Mouse (Mus musculus) lung, adult 2 months (tissue): ENCODE results near the gene Arid5b. TPM values are rescaled to one million over a fixed set of nuclear protein-coding genes. Genes with fewer than 3 reads are reported as not detected.
A peak's percentile ranks its signal among the peaks of the same experiment; 100 is the strongest.

Source experiments
- DNase-seq: peaks from one replicate; pipeline ENCODE4 v3.0.0; 2022
- H3K4me1 ChIP-seq: fragments of 200-500 bp; 2 replicates; pipeline ENCODE4 v1.6.1; 2011; ENCODE audit warnings: low read length; ENCODE audit not compliant: control insufficient read depth, insufficient read depth
- H3K4me3 ChIP-seq: fragments of 200-500 bp; replicated peaks from 2 replicates; pipeline ENCODE3; 2011; ENCODE audit warnings: low read depth, mild to moderate bottlenecking, control low read depth, low read length; ENCODE audit errors: extremely low read depth
- CTCF ChIP-seq: fragments of 200-500 bp; IDR thresholded peaks from 2 replicates; pipeline ENCODE4 v1.5.1; 2011; ENCODE audit warnings: mild to moderate bottlenecking, low read length, control low read depth; ENCODE audit not compliant: insufficient read depth
- POLR2A ChIP-seq: fragments of 200-500 bp; IDR thresholded peaks from 2 replicates; pipeline ENCODE4 v1.6.1; 2011; ENCODE audit warnings: low read depth, mild to moderate bottlenecking, control low read depth, low read length, borderline replicate concordance; ENCODE audit errors: extremely low read depth
- WGBS: fragments of 180-500 bp; shearing (Covaris S2); methylation state at CpG from one replicate; pipeline ENCODE4 v1.1.7; 2018; 5-methylcytosine and 5-hydroxymethylcytosine counted together
- polyA plus RNA-seq: library from polyadenylated mRNA; depleted of rRNA; stranded (reverse); fragments of >200 nt; gene quantifications from 2 replicates; pipeline ENCODE4 v1.2.3, GENCODE M21; 2012

Gene Arid5b
- polyA plus RNA-seq, 1 experiment, result 20.1 TPM

DNA sequence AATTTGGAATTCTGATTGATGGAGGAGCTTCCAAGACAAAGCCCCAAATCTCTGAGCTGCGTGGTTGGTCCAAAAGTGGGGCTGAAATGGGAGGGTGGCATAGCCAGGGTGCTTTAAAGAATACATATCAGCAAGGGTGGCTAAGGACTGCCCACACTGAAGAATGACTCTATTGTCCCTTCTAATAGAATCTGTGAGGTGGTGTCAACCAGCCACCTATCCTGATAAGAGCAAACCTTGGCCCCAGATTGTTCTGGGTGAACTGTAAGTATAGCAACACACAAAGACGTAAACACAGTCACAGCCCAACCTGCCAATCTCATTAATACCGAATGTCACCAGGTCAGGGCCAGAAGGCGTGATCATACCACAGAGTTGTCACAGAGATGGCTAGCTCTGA, 111.4 kb downstream of the Arid5b start:
- peaks cover 5% of the 10 kb centered on the region for H3K4me1 ChIP-seq
- no peak for DNase-seq
- TF ChIP-seq CTCF (no peak), POLR2A (no peak)
- no peak overlapping the region for H3K4me3 ChIP-seq
- 69% methylated on average over 4 of the region's 4 CpGs for WGBS

DNA sequence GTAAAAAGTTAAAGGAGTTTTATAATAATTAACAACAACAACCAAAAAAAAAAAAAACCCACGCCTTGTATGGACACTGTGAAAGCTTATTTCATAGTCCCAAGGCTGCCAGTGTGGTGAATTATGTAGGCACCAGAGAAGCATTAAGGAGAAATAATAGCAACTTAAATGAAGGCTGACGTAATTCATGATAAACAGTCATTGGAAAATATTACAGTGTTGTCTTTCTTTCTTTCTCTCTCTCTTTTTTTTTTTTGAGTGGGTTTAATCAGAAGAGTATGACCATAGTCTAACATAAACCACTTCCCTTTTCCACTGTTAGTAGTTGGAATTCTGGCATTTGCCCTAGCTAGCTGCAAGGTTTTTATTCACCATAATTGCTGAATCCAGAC, 111.8 kb downstream of the Arid5b start:
- H3K4me1 ChIP-seq, result peaks cover 5% of the 10 kb centered on the region
- no peak for TF ChIP-seq CTCF
- TF ChIP-seq POLR2A, result no peak
- DNase-seq, result no peak
- WGBS, result 67% methylated on average over 2 of the region's 2 CpGs
- no peak overlapping the region for H3K4me3 ChIP-seq

DNA sequence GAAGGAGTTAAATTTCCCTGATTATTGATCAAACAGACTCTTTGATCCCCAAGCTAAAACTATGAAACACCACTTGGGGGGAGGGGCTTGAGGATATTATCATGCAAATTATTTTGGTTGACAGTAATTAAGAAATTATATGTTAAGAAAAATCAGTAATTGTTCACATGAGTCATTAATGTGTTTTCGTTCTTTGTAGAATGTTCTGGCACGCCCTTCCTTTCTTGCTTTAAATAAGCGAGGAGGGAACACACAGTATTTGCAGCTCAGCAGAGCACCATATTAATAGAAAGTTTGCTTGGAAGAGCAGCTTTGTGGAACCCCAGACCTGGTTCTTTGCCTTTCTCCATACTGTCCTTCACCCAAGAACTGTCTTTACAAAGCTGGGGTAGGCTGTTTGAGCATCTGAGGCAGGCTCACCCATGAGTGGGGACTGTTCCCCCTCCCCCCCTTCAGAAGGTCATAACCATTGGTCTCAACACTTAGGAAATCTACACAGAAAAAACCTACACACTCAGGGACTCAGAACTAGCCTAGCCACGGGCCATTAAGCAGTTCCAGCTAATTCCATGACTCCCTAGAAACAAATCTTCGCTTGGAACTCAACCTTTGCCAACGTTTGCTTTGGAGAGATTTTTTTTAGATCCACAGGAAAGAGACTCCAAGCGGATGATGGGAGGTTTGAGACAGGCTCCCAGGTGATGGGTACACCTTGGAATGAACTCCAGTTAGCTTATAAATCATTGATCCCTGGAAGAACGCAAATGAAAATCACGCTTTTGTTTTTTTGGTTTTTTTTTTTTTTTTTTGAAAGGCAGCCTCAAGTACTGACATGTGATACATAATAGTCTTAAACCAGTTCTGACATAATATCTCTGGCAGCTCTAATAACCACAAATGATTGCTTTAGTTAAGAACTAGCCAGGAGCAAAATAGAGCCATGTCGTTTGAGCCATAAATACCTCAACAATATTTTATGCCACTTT, 112.5 kb downstream of the Arid5b start:
- no peak for TF ChIP-seq CTCF
- no peak for TF ChIP-seq POLR2A
- 36% methylated on average over 10 of the region's 10 CpGs for WGBS
- H3K4me1 ChIP-seq, result peaks cover 5% of the 10 kb centered on the region
- DNase-seq, result peak; percentile 38
- H3K4me3 ChIP-seq, result no peak overlapping the region

DNA sequence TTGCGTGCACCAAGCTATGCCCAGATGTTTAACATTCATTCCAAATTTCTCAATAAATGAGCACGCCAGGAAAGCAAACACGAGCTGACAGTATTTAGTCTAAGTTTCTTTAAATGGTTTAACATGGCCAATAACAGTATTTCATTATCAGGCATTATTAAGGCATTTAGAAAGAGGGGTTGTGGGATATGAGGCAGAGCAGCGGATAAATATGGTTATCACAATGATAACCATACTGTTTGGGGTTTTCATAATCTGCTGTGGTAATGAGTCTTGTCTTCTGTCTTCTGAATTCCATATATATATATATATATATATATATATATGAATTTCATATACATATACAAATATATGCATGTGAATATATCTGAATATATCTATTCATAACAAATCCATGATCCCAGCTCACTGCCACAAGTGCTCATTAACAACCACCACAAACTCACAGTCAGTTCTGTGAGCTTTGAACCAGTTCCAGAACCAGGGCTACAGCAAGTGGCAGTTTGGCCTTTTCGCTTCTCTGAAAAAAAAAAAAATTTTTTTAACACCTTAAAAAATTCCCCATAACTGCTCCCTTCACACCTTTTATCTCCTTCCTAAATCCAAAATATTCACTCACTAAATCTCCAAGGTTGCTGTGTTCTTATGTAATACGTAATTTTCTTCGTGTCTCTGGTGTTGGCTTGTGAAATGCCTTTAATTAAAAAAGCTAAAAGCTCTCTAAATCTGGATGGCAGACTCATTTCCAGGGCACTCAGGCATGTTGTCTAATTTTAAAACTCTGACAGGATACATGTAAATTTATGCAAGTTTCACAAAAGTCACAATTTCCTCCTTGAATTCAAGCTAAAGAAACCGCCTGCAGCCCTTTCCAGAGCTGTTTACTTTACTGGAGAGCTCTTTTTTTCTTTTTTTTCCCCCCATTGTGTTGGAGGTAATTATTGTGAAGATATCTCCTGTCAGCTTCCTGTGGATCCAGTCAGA, 113.5 kb downstream of the Arid5b start:
- no peak for TF ChIP-seq CTCF
- no peak for TF ChIP-seq POLR2A
- Histone ChIP-seq H3K4me1 (peaks cover 5% of the 10 kb centered on the region), H3K4me3 (no peak overlapping the region)
- 64% methylated on average over 8 of the region's 8 CpGs for WGBS
- DNase-seq, result no peak

DNA sequence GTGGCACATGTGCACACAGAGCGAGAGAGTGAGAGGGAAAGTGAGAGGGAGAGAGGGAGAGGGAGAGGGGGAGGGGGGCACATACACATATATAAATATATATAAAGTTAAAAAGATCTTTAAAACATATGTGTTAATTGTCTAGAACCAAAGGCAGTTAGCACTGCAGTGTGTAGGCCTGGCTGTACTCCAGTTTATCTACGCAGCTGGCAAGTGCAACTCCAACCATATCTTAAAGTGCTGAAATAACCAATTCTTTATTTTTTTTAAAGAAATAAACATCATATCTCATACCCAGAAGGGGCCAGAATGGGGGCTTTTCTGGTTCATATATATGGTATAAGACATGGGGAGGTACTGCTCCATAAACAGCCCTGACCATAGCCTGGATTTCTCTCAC, 114.4 kb downstream of the Arid5b start:
- H3K4me3 ChIP-seq, result no peak overlapping the region

DNA sequence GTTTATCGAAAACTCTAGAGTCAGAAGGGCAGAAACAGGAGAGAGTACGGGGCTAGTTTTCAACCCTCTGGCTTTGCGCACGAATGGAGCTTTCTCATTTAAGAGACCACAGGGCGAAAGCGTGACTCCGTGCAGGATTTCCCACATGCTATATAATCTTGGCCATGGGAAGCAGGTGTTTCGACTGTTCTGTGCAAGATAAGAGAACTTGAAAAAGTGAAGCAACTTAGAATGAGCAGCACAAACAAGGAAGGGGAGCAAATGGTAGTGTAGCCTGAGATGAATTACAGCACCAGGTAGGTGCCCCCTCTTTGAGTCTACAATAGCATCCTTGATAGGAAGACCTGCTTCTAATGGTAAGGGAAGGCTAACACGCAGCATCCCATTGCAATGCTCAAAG, 118.8 kb downstream of the Arid5b start:
- no peak for DNase-seq
- no peak overlapping the region for H3K4me3 ChIP-seq
- TF ChIP-seq POLR2A, result no peak
- TF ChIP-seq CTCF, result no peak
- 89% methylated on average over 9 of the region's 9 CpGs for WGBS
- H3K4me1 ChIP-seq, result peaks cover 11% of the 10 kb centered on the region

More for the DNA sequence above, 114.4 kb downstream of the Arid5b start:
- peaks cover 5% of the 10 kb centered on the region for H3K4me1 ChIP-seq
- WGBS, result 86% methylated on average over 2 of the region's 2 CpGs
- no peak for DNase-seq
- no peak for TF ChIP-seq POLR2A
- TF ChIP-seq CTCF, result no peak

DNA sequence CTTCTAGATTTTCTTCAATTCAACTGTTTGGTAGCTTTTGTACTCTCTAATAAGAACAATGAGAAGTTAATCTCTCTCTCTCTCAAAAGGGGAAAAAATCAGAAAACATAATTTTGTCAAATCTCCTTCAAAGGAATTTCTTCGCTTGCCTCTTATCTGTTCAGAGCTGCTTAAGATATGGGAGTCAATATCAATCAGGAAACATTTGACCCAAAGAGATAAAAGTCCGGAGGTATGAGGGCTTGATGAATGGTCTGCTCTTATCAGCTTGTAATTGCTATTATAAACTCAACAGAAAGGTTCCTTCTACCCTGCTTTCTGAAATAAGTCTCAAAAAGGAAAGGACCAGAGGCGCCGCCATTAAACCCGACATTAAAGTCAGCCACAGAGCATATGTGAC, 120.0 kb downstream of the Arid5b start:
- H3K4me3 ChIP-seq, result no peak overlapping the region
- peaks cover 11% of the 10 kb centered on the region for H3K4me1 ChIP-seq
- WGBS, result 40% methylated on average over 5 of the region's 5 CpGs
- no peak for DNase-seq
- TF ChIP-seq CTCF (no peak), POLR2A (no peak)

DNA sequence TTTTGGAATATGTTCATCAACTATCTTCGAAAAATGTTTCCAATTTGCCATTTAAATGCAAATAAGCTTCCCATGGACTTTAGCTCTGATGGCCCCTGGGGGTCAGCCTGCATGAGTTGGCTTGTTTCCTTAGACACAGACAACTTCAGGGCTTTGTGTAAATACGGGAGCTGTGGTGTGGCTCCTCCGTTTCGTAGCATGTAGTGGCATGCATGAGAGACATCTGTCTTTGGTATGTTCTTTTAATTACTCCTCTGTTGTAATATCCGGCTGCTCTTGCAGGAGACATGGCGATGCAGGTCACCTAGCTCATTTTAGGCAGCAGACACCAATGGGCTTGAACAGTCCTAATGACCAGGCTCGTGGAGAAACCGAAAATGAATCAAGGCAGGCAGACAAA, 121.0 kb downstream of the Arid5b start:
- WGBS, result 65% methylated on average over 8 of the region's 8 CpGs
- no peak overlapping the region for H3K4me3 ChIP-seq
- peaks cover 11% of the 10 kb centered on the region for H3K4me1 ChIP-seq
- TF ChIP-seq POLR2A, result no peak
- DNase-seq, result no peak

DNA sequence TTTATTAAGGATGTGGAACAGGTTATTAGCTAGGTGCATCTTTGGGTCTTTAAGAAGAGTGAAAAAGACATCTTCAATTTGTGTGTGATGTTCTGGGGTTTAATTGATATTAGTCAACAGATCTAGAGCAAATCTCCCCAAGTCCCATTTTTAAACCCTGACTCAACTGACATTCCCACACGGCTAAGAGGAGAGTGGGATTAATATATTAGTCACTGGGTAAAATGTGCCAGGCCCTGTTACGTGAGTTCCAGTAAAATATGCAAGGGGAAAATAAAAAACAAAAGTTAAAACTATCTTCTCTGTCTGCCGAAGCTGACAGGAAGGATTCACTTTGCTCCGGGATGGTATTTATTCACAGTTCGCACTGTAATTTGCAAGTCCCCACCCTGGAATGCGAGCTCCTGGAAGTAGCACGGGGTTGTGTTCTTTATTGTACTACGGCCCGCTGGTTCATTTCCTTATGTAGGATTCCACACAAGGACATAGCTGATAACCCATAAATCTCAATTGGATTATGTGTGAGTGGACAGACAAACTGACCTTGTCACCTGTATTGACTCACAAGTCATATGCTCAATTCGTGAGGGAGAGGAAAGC, 121.8 kb downstream of the Arid5b start:
- Histone ChIP-seq H3K4me1 (peaks cover 11% of the 10 kb centered on the region), H3K4me3 (no peak overlapping the region)
- no peak for DNase-seq
- whole genome bisulfite sequencing, result 51% methylated on average over 10 of the region's 10 CpGs
- no peak for TF ChIP-seq POLR2A
- TF ChIP-seq CTCF, result no peak
